Mouse (Mus musculus) G1E (cell line): ENCODE data around the gene Glt1d1. TPM values are rescaled to one million over a fixed set of nuclear protein-coding genes. Genes with fewer than 3 reads are reported as not detected.

Experiments
- ATAC-seq: 2 replicates; pipeline ENCODE4 v1.8.0; 2016; ENCODE audit warnings: mild to moderate bottlenecking; ENCODE audit not compliant: insufficient number of reproducible peaks, poor library complexity, low FRiP score, severe bottlenecking; ENCODE audit errors: extremely low read depth
- DNase-seq: peaks from one replicate; pipeline ENCODE4 v3.0.0; 2012; ENCODE audit warnings: low spot score
- H3K27me3 ChIP-seq: 2 replicates; pipeline ENCODE4 v1.6.1; 2012; ENCODE audit warnings: mild to moderate bottlenecking, low read length, inconsistent platforms; ENCODE audit not compliant: insufficient read depth
- H3K36me3 ChIP-seq: replicated peaks from 2 replicates; pipeline ENCODE3; 2012; ENCODE audit warnings: mild to moderate bottlenecking, inconsistent platforms
- H3K4me1 ChIP-seq: 2 replicates; pipeline ENCODE4 v1.6.1; 2012; ENCODE audit warnings: low read depth, low read length, inconsistent platforms, mixed read lengths; ENCODE audit not compliant: insufficient read depth
- H3K4me3 ChIP-seq: 2 replicates; pipeline ENCODE4 v1.5.1; 2012; ENCODE audit warnings: low read depth, mild to moderate bottlenecking, inconsistent platforms, low read length, moderate library complexity, mixed read lengths
- H3K9me3 ChIP-seq: replicated peaks from 2 replicates; pipeline ENCODE4 v1.6.1; 2012; ENCODE audit warnings: inconsistent platforms
- CTCF ChIP-seq: IDR thresholded peaks from 2 replicates; pipeline ENCODE4 v1.5.1; 2012; ENCODE audit warnings: low read depth, low read length, inconsistent platforms, mixed read lengths
- GATA1 ChIP-seq: IDR thresholded peaks from 2 replicates; pipeline ENCODE4 v1.6.1; 2012; ENCODE audit warnings: borderline replicate concordance, low read length, inconsistent platforms, mixed read lengths
- GATA2 ChIP-seq: IDR thresholded peaks from 2 replicates; pipeline ENCODE4 v1.6.1; 2012; ENCODE audit warnings: low read depth, low read length, inconsistent platforms, borderline replicate concordance
- POLR2AphosphoS5 ChIP-seq: IDR thresholded peaks from 2 replicates; pipeline ENCODE4 v1.6.1; 2012; ENCODE audit warnings: low read depth, low read length, inconsistent platforms; ENCODE audit not compliant: insufficient replicate concordance
- TAL1 ChIP-seq: conservative IDR thresholded peaks from 2 replicates; pipeline ENCODE4 v1.6.1; 2012; ENCODE audit warnings: low read depth, low read length, inconsistent platforms, mixed read lengths
- polyA plus RNA-seq: library from polyadenylated mRNA; stranded (reverse); fragments of >175 nt; gene quantifications from 2 replicates; pipeline ENCODE4 v1.2.3, GENCODE M21; 2012
- total RNA-seq, 2 experiments: library from RNA; stranded (forward) in 1 of 2; stranded (reverse) in 1 of 2; fragments of 200-1000 nt in 1 of 2; fragments of >200 nt in 1 of 2; fragmentation: Nextera tagmentation in 1 of 2; gene quantifications; 2 replicates each; pipeline ENCODE4 v1.2.3; 2014 to 2017

Gene Glt1d1
- total and polyA plus RNA-seq, 3 experiments: 0.11 TPM; not detected in 2

GRCm38 (mm10) chr5:127624427-127625213 lies 7.4 kb upstream of the Glt1d1 start:
- DNase-seq (no peak), ATAC-seq (no peak)
- TF ChIP-seq CTCF: no peak
- no peak for TF ChIP-seq TAL1
- TF ChIP-seq POLR2AphosphoS5: no peak
- TF ChIP-seq GATA2: no peak
- TF ChIP-seq GATA1: no peak
- H3K36me3 ChIP-seq: no peaks in the 10 kb centered on the region
- H3K27me3 ChIP-seq: no peaks in the 10 kb centered on the region
- no peaks in the 10 kb centered on the region for H3K4me1 ChIP-seq
- H3K4me3 ChIP-seq: no peak overlapping the region
- H3K9me3 ChIP-seq: peaks cover 12% of the 10 kb centered on the region

DNA sequence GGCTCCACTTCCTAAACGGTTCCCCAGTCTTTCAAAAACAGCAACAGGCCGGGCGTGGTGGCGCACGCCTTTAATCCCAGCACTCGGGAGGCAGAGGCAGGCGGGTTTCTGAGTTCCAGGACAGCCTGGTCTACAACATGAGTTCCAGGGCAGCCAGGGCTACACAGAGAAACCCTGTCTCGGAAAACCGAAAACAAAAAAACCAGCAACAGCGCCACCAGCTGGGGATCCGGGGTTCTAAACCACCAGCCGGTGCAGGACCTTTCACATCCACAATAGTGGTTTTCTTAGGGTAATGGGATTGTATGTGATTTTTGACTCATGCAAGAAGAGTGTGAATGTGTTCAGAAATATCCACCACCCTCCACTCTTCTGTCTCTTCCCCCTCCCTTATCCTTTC lies 4.8 kb upstream of the Glt1d1 start:
- peaks cover 22% of the 10 kb centered on the region for H3K9me3 ChIP-seq
- no peaks in the 10 kb centered on the region for H3K27me3 ChIP-seq
- ATAC-seq (no peak), DNase-seq (no peak)
- H3K4me3 ChIP-seq: no peak overlapping the region
- H3K36me3 ChIP-seq: no peaks in the 10 kb centered on the region
- H3K4me1 ChIP-seq: no peaks in the 10 kb centered on the region
- TF ChIP-seq TAL1: no peak
- no peak for TF ChIP-seq POLR2AphosphoS5
- no peak for TF ChIP-seq CTCF
- TF ChIP-seq GATA1: no peak
- TF ChIP-seq GATA2: no peak

DNA sequence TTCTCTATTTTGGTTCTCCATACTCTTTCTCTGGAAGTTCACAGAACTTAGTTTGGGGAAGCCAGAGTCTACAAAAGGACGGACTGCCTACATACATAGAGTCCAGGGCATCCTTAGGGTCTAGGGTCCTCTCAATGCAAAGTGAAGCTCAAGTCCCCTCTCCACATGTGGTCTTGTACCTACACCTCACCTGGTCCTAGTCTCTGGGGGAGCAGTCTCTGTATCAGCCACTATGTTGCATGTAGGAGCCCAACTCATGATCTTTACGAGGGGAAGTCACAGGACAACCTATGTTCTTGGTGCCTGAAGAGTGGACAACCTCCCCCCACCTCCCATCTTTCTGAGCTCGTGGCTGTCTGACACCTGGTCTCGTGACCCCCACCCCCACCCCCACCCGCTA lies 391 bp upstream of the Glt1d1 start:
- no peak for TF ChIP-seq TAL1
- no peak for TF ChIP-seq CTCF
- TF ChIP-seq GATA2: no peak
- no peak for TF ChIP-seq GATA1
- Histone ChIP-seq H3K4me3 (no peak overlapping the region), H3K9me3 (peaks cover 37% of the 10 kb centered on the region), H3K4me1 (no peaks in the 10 kb centered on the region), H3K36me3 (no peaks in the 10 kb centered on the region), H3K27me3 (no peaks in the 10 kb centered on the region)
- DNase-seq: no peak
- no peak for ATAC-seq

DNA sequence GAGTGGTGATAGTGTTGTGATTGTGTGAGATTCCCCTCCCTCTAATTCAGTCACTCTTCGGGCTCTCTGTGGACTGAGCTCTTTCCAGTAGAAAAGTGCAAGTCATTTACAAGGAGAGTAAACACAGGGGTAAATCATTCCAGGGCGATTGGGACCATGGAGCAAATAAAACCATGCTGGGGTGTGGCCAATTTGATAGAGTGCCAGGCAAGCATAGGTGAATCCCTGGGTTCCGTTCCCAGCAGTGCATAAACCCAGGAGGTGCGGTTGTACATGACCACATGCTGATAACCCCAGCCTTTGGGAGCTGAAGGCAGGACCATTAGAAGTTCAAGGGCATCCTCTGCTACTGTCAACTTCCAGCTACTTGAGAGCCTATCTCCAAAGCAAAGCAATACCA lies 1.1 kb downstream of the Glt1d1 start:
- ATAC-seq (no peak), DNase-seq (no peak)
- TF ChIP-seq POLR2AphosphoS5 (no peak), GATA2 (no peak), GATA1 (no peak), TAL1 (no peak), CTCF (no peak)
- Histone ChIP-seq H3K4me3 (no peak overlapping the region), H3K27me3 (no peaks in the 10 kb centered on the region), H3K36me3 (no peaks in the 10 kb centered on the region), H3K4me1 (no peaks in the 10 kb centered on the region), H3K9me3 (peaks cover 40% of the 10 kb centered on the region)

DNA sequence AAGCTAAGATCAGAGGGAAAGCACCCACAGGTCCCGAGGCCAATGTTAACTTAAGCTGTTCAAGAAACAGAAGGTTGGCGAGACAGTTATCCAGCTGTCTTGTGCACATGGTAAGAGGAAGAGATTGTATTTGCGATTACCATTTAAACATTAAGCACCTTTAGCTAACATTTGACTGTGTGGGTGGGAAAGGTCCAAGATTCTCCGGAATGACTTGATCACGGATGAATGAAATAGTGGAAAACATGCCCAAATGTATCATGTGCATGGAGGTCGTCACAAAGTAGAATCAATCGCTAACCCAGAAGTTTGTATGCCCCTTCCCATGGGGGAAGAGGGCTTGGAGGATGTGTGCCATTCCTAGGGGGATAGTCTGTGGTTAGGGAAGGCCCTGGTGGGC lies 1.6 kb downstream of the Glt1d1 start:
- ATAC-seq: no peak
- Histone ChIP-seq H3K4me3 (no peak overlapping the region), H3K4me1 (no peaks in the 10 kb centered on the region), H3K9me3 (peaks cover 37% of the 10 kb centered on the region), H3K27me3 (no peaks in the 10 kb centered on the region), H3K36me3 (no peaks in the 10 kb centered on the region)
- TF ChIP-seq GATA2 (no peak), GATA1 (no peak), POLR2AphosphoS5 (no peak), TAL1 (no peak), CTCF (no peak)
- no peak for DNase-seq

DNA sequence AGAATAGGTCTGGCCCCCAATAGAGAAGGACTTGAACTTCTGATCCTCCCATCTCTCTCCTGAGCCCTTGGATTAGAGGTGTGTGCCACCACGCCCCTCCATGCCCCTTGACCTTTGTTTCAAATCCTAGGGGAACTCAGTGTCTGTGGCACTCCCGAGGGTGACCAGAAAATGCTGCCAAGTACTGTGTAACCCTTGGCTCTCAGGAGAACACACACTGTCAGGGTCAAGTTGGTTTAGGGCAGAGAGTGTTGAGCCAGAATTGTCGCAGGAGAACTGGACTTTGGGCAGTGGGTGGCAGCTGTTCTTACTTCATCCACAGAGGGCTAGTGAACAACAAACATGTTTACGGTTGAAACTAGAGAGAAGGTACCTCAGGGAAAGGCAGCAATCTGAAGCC lies 5.6 kb downstream of the Glt1d1 start:
- H3K4me3 ChIP-seq: no peak overlapping the region
- no peaks in the 10 kb centered on the region for H3K36me3 ChIP-seq
- ATAC-seq: no peak
- TF ChIP-seq GATA2 (no peak), TAL1 (no peak), POLR2AphosphoS5 (no peak), CTCF (no peak), GATA1 (no peak)
- no peaks in the 10 kb centered on the region for H3K4me1 ChIP-seq
- H3K9me3 ChIP-seq: peaks cover 49% of the 10 kb centered on the region
- no peaks in the 10 kb centered on the region for H3K27me3 ChIP-seq
- DNase-seq: no peak
